Mouse (Mus musculus): ENCODE measurements at regions not wholly inside any gene's neighbourhood (a gene's known extent, or its start where the extent isn't known, plus 50 kb on each side); places are given as distances from the start of the nearest gene placed in this dataset.

- no peak for TF ChIP-seq CTCF (IDR thresholded peaks at IDR 0.05; ENCODE audit: low read depth)
- no peaks in the 10 kb centered on the region for H3K36me3 ChIP-seq (ENCODE audit: insufficient read depth, low read length)
- DNase-seq (ENCODE audit: low spot score) (no peak), ATAC-seq (no peak)
- H3K27ac ChIP-seq = no peak overlapping the region
- H3K4me2 ChIP-seq (ENCODE audit: low read depth, low read length) = no peak overlapping the region
- no peaks in the 10 kb centered on the region for H3K27me3 ChIP-seq (ENCODE audit: insufficient read depth, low read length)
- H3K9me3 ChIP-seq (ENCODE audit: low read length) = no peaks in the 10 kb centered on the region
- WGBS = 67% methylated on average over 11 of the region's 11 CpGs
- no peak overlapping the region for H3K4me3 ChIP-seq (ENCODE audit: low read length)
- H3K4me1 ChIP-seq (ENCODE audit: insufficient read depth, low read length) = peaks cover 5% of the 10 kb centered on the region; the same call in 1 of the 2 replicates
- no peak overlapping the region for H3K9ac ChIP-seq (replicated peaks; ENCODE audit: low read length)
These were observed 96.2 kb downstream of the Ets2 start for GRCm38 (mm10) chr16:95798099-95798498.

DNA sequence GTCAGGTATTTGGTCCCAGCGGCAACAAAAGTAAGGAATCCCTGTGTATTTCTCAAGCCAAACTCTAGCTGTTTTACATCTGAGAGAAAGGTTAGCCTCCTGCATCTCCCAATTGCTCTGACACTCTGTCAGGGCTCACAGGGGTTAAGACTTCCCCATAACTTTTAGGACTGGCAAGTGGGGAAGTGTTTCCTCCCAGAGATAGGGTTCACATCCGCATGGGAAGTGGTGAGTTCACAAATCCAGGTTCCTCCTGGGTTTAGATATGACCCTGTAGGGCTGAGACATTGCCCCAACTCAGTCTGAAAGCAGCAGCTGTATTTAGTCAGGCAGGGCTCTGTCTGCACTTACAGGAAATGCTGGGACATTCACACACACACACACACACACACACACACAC is 95.3 kb downstream of the Ets2 start:
- DNase-seq (ENCODE audit: low spot score) (no peak), ATAC-seq (no peak)
- Histone ChIP-seq H3K4me2 (ENCODE audit: low read depth, low read length) (no peak overlapping the region), H3K27me3 (ENCODE audit: insufficient read depth, low read length) (no peaks in the 10 kb centered on the region), H3K4me3 (ENCODE audit: low read length) (no peak overlapping the region), H3K36me3 (ENCODE audit: insufficient read depth, low read length) (no peaks in the 10 kb centered on the region), H3K9me3 (ENCODE audit: low read length) (no peaks in the 10 kb centered on the region), H3K27ac (no peak overlapping the region), H3K9ac (replicated peaks; ENCODE audit: low read length) (no peak overlapping the region), H3K4me1 (ENCODE audit: insufficient read depth, low read length) (peaks cover 5% of the 10 kb centered on the region; the same call in 1 of the 2 replicates)
- no peak for TF ChIP-seq CTCF (IDR thresholded peaks at IDR 0.05; ENCODE audit: low read depth)
- 91% methylated on average over 2 of the region's 2 CpGs for WGBS

- H3K27ac ChIP-seq = no peak overlapping the region
- no peak for ATAC-seq
- no peaks in the 10 kb centered on the region for H3K27me3 ChIP-seq (ENCODE audit: insufficient read depth, low read length)
- no peak overlapping the region for H3K9ac ChIP-seq (replicated peaks; ENCODE audit: low read length)
- no peaks in the 10 kb centered on the region for H3K36me3 ChIP-seq (ENCODE audit: insufficient read depth, low read length)
- no peak for TF ChIP-seq CTCF (IDR thresholded peaks at IDR 0.05; ENCODE audit: low read depth)
- no peaks in the 10 kb centered on the region for H3K4me1 ChIP-seq (ENCODE audit: insufficient read depth, low read length)
- H3K4me3 ChIP-seq (ENCODE audit: low read length) = no peak overlapping the region
- WGBS = 82% methylated on average over 8 of the region's 8 CpGs
- no peaks in the 10 kb centered on the region for H3K9me3 ChIP-seq (ENCODE audit: low read length)
- no peak for DNase-seq (ENCODE audit: low spot score)
- no peak overlapping the region for H3K4me2 ChIP-seq (ENCODE audit: low read depth, low read length)
These were observed 93.0 kb downstream of the Ets2 start for GRCm38 (mm10) chr16:95794876-95795275.

- no peaks in the 10 kb centered on the region for H3K9me3 ChIP-seq (ENCODE audit: low read length)
These were observed 92.4 kb downstream of the Ets2 start for GRCm38 (mm10) chr16:95794281-95794727.

GRCm38 (mm10) chr16:95790691-95791090 is 88.8 kb downstream of the Ets2 start:
- WGBS = 65% methylated on average over 4 of the region's 4 CpGs
- Histone ChIP-seq H3K9ac (replicated peaks; ENCODE audit: low read length) (no peak overlapping the region), H3K27ac (no peak overlapping the region), H3K4me2 (ENCODE audit: low read depth, low read length) (no peak overlapping the region), H3K4me1 (ENCODE audit: insufficient read depth, low read length) (no peaks in the 10 kb centered on the region), H3K4me3 (ENCODE audit: low read length) (no peak overlapping the region), H3K9me3 (ENCODE audit: low read length) (no peaks in the 10 kb centered on the region), H3K27me3 (ENCODE audit: insufficient read depth, low read length) (no peaks in the 10 kb centered on the region), H3K36me3 (ENCODE audit: insufficient read depth, low read length) (no peaks in the 10 kb centered on the region)
- DNase-seq (ENCODE audit: low spot score) = no peak
- no peak for ATAC-seq
- no peak for TF ChIP-seq CTCF (IDR thresholded peaks at IDR 0.05; ENCODE audit: low read depth)

More at GRCm38 (mm10) chr16:95794281-95794727, 92.4 kb downstream of the Ets2 start:
- no peaks in the 10 kb centered on the region for H3K4me1 ChIP-seq (ENCODE audit: insufficient read depth, low read length)
- no peak overlapping the region for H3K9ac ChIP-seq (replicated peaks; ENCODE audit: low read length)
- H3K4me3 ChIP-seq (ENCODE audit: low read length) = no peak overlapping the region
- no peak for TF ChIP-seq CTCF (IDR thresholded peaks at IDR 0.05; ENCODE audit: low read depth)
- DNase-seq (ENCODE audit: low spot score) (no peak), ATAC-seq (no peak)
- H3K4me2 ChIP-seq (ENCODE audit: low read depth, low read length) = no peak overlapping the region
- H3K36me3 ChIP-seq (ENCODE audit: insufficient read depth, low read length) = no peaks in the 10 kb centered on the region
- WGBS = 68% methylated on average over 10 of the region's 10 CpGs
- H3K27ac ChIP-seq = no peak overlapping the region
- H3K27me3 ChIP-seq (ENCODE audit: insufficient read depth, low read length) = no peaks in the 10 kb centered on the region

GRCm38 (mm10) chr16:95789548-95789947 is 87.7 kb downstream of the Ets2 start:
- DNase-seq (ENCODE audit: low spot score) = no peak
- TF ChIP-seq CTCF (IDR thresholded peaks at IDR 0.05; ENCODE audit: low read depth) = no peak
- Histone ChIP-seq H3K4me2 (ENCODE audit: low read depth, low read length) (no peak overlapping the region), H3K27me3 (ENCODE audit: insufficient read depth, low read length) (no peaks in the 10 kb centered on the region), H3K9ac (replicated peaks; ENCODE audit: low read length) (no peak overlapping the region), H3K36me3 (ENCODE audit: insufficient read depth, low read length) (no peaks in the 10 kb centered on the region), H3K9me3 (ENCODE audit: low read length) (no peaks in the 10 kb centered on the region), H3K27ac (no peak overlapping the region), H3K4me3 (ENCODE audit: low read length) (no peak overlapping the region), H3K4me1 (ENCODE audit: insufficient read depth, low read length) (no peaks in the 10 kb centered on the region)
- ATAC-seq = no peak

DNA sequence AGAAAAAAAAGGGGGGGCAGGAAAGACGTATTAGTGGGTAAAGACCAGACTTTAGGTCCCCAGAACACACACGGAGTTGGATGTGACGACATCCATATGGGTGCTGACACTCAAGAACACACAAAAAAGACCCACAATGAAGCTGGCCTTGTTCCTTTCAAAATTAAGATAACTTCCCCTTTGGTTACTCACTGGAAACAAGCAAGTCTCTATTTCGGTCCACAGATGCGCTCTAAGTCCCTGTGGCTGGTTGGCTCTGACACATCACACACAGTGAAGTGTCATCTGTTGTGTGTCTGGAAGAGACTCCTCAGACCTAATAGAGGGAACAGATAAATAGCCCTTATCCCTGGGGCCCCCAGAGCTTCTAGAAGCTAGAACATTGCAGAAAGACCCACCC is 79.8 kb downstream of the Ets2 start:
- H3K4me3 ChIP-seq (ENCODE audit: low read length) = no peak overlapping the region
- TF ChIP-seq CTCF (IDR thresholded peaks at IDR 0.05; ENCODE audit: low read depth) = no peak
- no peaks in the 10 kb centered on the region for H3K9me3 ChIP-seq (ENCODE audit: low read length)
- 84% methylated on average over 5 of the region's 5 CpGs for WGBS
- H3K36me3 ChIP-seq (ENCODE audit: insufficient read depth, low read length) = no peaks in the 10 kb centered on the region
- no peaks in the 10 kb centered on the region for H3K27me3 ChIP-seq (ENCODE audit: insufficient read depth, low read length)
- no peak overlapping the region for H3K4me2 ChIP-seq (ENCODE audit: low read depth, low read length)
- H3K4me1 ChIP-seq (ENCODE audit: insufficient read depth, low read length) = no peaks in the 10 kb centered on the region
- no peak overlapping the region for H3K27ac ChIP-seq
- DNase-seq (ENCODE audit: low spot score) (no peak), ATAC-seq (no peak)
- no peak overlapping the region for H3K9ac ChIP-seq (replicated peaks; ENCODE audit: low read length)
